Mouse (Mus musculus) G1E (cell line): ENCODE data around the gene Rps6ka1.

ENCODE experiments used
- CTCF ChIP-seq: IDR thresholded peaks from 2 replicates; pipeline ENCODE4 v1.5.1; 2012; ENCODE audit warnings: low read depth, low read length, inconsistent platforms, mixed read lengths
- GATA1 ChIP-seq: IDR thresholded peaks from 2 replicates; pipeline ENCODE4 v1.6.1; 2012; ENCODE audit warnings: borderline replicate concordance, low read length, inconsistent platforms, mixed read lengths
- GATA2 ChIP-seq: IDR thresholded peaks from 2 replicates; pipeline ENCODE4 v1.6.1; 2012; ENCODE audit warnings: low read depth, low read length, inconsistent platforms, borderline replicate concordance

GRCm38 (mm10) chr4:133925204-133925603, 37.6 kb upstream of the Rps6ka1 start:
- TF ChIP-seq GATA2: no peak
- no peak for TF ChIP-seq CTCF
- no peak for TF ChIP-seq GATA1
